Mouse (Mus musculus) erythroblast, embryonic 14.5 days (primary cell): ENCODE data around the gene Grm4.

Experiments
- GATA1 ChIP-seq: IDR thresholded peaks from 2 replicates; pipeline ENCODE4 v1.6.1; 2012; ENCODE audit warnings: low read length, inconsistent platforms, mixed read lengths
- TAL1 ChIP-seq: IDR thresholded peaks from 3 replicates; pipeline ENCODE4 v1.6.1; 2012; ENCODE audit warnings: low read length, inconsistent platforms, mixed read lengths

- TF ChIP-seq TAL1 (no peak), GATA1 (no peak)
Measured at GRCm38 (mm10) chr17:27541984-27542383, 20.8 kb upstream of the Grm4 start.
